Mouse (Mus musculus) heart, adult 8-10 months (tissue): ENCODE measurements at regions not wholly inside any gene's neighbourhood (a gene's known extent, or its start where the extent isn't known, plus 50 kb on each side); places are given as distances from the start of the nearest gene placed in this dataset.

ENCODE experiments used
- DNase-seq: peaks from one replicate; pipeline ENCODE4 v3.0.0; 2022; ENCODE audit warnings: low spot score

DNA sequence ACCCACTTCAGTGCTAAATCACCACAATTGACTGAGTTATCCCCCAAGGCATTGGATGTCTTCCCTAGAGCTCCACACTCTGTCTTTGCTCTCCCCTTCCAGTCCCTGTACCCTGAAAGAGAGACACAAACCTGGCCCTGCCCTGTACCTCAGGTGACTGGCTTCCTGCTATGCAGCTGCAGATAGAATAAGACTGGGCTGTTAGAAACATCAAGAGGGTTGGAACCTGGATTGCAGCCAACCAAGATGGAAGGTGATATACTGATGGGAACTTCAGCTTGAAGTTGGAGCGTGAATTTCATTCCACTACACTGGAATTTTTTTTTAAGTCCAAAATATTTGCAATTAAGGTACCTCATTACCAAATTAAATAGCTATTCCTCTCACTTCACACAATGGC is 379.0 kb upstream of the Mgmt start:
- DNase-seq = no peak

DNA sequence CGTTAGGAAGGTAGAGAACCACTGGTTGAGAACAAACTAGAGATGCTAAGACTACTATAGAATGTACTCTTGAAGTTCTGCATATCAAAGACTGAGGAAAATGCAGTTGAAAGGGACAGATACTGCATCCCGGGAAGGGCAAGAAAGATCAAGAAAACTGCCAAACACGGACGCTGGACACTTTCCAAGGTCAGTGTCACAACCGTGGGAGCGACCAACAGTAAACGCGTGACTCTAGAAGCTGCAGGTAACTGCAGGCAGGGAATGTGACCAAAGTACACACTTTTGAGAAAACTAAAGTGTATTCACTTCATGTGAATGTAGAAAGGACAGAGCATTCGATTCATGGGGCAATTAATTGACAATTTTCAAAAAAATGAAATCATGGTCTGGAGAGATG is 368.6 kb upstream of the Mgmt start:
- no peak for DNase-seq

DNA sequence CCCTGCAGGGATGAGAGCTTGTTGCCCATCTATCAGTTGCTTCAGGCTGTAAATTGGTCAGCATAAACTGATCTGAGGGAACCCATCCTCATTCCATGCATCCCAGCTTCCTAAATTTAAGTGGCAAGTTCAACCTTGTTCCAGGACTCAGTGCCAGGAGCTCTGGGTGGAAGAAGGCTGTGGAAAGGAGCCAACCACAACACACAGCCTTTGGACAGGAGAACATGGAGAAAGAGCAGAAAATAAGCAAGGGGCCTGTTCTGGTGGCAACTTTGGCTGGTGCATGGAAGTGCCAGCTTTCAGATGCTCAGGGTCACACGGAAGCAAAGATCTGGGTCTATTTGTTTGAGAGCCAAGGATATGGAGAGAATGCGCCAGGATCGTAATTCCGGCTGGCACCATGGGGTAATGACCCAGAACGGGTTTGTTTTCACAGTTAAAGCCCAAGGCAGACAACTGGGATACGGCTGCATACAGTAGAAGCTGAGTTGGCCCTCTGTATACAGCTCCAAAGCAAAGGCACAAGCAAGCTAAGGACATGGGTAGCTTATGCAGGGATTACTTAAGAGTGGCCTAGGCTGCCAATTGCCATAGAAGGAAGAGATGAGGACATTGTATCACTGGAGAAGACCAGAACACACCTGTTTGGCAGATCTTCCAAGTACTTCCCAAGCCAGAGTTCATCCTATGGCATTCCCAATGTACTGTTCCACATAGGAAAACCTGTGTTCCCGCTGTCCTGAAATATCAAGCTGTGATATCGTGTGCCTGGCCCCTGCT is 364.2 kb upstream of the Mgmt start:
- no peak for DNase-seq

DNA sequence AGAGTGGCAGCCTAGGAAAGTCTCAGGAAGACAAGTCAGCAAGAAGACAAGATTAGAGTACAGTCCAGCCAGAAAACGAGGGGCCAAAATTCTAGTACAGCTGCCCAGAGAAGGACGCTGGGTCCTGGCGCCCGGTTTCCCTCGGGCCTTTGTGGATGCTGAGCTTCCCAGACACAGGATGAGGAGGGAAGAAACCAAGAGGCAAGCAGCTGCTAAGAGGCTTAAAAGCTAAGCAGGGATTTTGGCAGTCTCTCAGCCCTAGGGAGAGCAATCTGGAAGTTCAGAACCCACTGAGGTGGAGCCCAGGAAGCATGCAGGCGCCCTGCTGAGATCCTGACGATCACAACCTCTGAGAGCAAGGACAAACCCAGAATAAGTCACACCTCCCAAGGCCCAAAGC is 363.1 kb upstream of the Mgmt start:
- peak; percentile 10 for DNase-seq

DNA sequence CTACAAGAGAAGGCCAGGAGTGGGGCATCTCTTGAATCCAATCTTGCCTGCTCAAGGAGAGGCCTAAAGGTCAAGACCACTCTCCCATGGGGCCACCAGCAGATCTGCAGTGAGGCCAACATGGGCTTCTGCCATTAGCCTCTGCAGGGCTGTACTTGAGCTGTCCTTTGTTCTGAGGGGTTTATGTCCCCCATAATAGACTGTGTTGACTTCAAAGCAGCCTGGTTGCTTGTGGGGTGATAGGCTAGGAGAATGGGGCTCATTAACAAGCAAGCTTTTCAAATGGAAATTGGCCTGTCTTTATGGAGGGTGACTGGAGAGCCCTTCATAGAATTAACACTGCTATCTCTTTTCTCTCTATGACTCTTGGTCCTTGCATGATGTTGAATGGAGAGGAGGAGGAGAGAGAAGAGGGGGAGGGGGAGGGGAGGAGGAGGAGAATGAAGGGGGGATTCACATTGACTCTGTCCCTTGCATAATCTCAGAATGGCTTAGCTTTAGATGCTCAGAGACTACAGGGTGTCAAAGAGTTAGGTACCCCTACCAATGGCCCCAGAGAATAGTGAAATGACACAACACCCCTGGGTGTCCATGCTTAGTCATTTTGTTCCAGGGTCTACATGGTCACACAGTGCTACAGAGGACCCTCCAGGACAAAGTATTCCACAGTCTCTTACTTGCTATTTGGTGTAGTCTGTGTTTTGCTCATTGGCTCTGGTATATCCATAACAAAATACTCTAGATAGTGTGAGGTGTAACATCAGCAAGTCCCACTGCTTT is 352.3 kb upstream of the Mgmt start:
- DNase-seq = no peak

DNA sequence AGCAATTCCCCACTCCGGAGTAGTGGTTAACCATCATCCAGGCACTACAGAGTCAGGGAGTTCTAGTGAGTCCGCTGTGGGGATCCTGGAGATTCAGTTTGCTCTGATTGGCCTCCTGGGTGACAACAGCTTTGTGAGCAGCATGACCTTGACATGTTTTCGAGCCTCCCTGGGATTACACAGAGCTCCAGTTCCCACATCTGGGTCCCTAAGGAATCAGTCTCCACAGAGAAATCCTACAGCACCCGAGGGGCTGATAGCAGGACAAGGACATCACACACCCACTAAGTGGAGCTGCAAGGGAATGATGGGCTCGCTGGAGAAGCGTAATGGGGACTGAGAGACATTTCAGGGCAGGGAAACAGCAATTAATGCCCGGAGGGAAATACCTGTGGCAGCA is 351.5 kb upstream of the Mgmt start:
- DNase-seq = no peak

DNA sequence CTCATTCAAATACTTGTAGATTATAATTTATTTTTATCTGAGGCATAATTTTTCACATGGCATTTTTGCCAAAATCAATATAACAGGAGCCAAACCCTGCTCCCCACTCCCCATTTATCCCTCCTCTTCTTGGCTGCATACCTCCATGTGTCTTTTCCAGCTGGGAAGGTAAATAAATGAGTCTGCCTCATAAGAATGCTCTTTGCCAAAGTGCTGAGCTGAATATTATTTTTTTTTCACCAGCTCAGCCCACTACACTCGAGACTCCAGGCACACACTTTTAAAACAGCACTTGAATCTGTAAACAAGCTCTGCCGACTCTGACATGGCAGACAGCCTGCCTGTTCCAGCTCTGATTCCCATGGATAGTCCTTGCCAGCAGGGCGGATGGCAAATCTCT is 346.6 kb upstream of the Mgmt start:
- DNase-seq = no peak

DNA sequence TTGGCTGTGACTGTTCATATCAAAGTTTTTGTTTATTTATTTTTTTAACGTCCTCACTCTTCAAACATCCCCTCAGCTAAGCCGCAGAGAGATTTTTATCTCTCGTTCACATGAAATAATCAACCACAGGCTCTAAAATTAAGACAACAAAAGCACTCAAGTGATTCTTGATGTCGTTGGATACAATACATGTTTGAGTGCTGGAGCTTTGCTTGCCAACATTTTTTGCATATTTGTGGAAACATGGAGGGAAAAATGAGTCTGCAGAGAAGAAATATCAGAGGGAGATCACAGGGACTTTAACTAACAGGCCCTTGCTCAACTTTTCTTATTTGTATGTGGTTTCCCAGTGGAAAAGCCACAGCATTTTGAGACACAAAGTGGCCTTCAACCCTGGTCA is 338.0 kb upstream of the Mgmt start:
- no peak for DNase-seq

DNA sequence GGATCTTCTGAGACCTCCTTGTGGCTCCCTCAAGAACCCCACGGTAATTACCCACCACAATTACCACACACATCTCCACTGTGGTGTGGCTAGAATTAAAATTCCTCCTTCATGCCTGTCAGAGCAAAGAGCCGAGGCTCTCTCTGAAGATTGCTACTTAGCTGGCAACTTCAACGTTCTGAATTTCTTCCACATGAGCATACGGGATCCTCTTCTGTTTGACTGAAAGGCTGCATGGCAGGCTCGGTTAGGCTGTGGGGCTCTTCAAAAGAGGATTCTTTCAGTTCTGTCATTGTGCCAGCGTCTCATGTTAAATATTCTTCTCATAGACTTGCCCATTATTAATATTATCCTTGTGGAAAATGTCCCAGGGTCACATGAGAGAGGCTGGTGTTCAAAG is 334.9 kb upstream of the Mgmt start:
- no peak for DNase-seq

DNA sequence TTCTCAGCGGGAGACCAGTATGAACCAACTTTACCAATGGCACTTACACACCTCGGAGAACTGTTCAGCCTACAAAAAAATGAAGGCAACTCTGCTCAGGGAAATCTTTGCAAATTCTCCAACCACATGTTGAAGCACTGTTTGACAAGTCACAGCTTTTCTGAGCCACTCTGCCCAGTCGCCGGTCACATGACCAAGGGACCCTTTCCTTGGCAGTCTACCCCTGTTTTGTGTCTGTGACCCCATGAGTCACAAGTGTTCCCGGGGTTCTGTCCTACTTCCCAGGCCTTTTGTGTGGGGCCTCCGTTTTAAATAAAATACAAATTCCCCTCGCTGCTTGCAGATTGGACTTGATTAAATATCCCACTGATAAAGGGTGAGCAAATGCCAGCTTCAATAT is 323.5 kb upstream of the Mgmt start:
- peak; percentile 11 for DNase-seq

DNA sequence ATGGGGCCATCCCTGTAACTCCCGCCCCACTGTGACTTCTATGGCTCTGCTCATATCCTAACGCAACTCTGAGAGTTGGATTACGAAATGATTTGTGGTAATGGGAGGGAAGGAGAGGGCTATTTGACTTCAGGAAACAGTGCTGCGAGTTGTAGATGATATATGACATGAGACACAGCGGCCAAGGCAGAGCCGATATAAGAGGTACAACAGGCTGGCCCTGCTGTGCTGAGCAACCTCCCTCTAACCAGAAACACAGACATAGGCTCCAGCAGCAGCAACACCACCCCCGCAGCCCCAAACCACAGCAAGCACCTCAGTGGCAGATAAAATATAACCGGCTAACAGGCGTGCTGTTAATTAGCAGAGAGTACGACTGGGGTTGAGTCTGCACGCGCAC is 312.5 kb upstream of the Mgmt start:
- no peak for DNase-seq

DNA sequence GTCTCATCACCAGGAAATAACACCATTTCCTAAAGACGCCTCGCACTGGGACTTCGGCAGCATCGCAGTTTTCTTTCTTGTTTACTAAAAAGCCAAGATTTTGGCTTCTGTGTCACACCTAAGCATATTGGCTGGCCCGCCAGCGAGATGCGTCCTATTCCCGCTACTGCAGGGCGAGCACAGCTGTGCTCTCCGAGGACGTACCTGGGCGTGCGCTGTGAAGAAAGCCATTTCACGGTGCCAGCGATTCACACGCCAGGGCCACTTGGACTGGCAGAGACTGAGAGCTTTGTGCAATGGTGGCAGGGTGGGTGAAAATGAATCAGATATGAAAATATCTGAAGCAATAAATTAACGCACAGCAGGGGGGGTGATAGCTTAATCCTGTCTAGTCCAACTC is 310.1 kb upstream of the Mgmt start:
- DNase-seq = no peak

DNA sequence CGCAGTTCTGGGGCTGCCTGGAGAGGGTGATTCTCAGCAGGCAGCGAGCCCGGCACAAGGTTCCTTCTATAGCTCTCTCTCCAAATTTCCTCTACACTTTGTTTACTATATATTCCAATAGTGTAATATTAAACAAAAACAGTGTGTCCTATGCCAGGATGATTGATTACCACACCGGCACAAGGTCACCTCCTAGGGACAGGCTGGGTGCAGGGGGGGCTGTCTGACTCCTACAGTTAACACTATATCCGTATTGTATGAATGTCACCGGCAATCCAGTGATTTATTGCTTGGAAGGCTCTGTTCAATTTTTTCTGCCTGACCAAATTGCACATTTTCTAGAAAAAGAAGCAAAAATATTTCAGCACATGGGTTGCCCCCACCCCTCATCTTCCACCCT is 305.9 kb upstream of the Mgmt start:
- DNase-seq = no peak

DNA sequence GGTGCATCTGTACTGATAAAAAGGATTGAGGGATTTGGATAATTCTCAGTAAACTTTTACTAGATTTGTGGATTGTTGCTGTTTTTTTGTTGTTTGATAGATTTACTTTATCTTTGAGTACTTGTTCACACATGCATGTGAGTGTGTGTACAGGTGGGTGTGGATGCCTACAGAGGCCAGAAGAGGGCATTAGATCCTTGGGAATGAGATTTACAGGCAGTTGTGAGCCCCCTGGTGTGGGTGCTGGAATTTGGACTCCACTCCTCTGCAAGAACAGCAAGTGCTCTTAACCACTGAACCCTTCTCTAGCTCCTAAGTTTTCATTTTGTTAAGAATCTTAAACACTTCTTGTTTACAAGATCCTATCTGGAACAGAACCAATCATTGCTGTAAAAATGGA is 303.5 kb upstream of the Mgmt start:
- no peak for DNase-seq

DNA sequence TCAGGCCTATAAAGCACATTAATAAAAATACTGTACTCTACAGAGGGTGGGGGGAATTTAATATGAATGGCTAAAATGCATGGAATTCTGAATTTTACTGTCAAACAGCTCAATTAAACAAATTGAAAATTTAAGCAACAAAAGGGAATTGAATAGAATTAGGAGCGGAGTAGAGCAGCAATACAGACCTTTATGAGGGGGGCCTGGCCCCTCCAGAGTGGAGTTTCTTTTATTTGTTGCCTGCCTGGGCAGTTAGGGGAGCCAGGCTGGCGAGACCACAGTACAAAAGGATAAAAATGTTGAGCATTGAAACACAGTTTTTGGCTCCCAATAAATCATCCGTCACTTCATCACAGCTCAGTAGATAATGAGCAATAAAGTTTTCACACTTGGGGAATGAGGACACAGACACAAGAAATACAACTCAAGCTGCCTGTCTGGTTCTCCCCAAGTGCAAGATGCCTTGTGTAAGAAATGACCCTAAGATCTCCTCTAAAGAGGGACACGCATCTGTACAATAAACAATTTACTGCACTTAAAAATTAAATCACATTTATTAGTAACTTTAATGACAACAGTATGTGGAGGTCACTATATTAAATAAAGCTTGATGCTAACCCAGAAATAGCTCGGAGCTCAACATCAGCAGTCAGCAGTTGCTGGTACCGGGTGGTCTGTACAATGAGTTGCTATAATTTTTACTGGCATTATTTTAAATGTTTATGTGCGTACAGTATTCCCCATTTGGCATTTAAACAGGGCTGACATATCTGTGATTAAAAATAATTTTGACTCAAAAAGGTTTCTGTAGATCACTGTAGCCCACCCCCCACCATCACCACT is 286.9 kb upstream of the Mgmt start:
- DNase-seq = no peak

DNA sequence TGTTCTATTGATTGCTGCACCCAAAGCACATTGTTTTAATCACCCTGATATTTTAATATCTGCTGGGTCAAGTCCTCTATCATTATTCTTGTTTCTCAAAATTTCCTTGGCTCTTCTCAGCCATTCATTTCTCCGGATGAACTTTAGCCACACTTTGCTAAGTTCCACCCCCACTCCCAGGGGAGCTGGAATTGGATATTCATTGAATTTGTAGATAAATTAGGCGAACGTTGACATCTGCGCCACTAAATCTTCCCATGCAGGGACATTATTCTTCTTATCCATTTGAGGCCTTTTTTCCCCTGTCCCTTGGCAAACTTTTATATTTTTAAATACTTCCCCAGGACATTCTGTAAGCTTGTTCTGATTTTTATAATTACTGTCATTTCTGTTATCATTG is 280.9 kb upstream of the Mgmt start:
- DNase-seq = peak; percentile 80

DNA sequence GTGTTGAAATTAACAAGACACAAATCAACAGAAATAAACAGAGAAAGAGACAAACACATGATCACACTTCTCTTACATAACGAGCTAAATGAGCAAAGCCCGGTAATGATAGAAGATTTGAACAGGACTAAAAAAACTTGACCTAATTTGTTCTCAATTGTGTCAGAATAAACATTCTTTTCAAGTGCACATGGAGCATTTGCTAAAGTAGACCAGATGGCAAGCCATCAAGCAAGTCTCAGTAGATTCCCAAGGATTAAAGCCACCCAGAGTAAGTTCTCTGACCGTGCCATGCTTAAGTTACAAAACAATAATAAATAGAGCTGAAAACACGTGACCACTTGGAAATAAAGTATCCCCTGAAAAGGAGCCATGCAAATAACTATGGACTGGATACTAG is 269.9 kb upstream of the Mgmt start:
- no peak for DNase-seq

DNA sequence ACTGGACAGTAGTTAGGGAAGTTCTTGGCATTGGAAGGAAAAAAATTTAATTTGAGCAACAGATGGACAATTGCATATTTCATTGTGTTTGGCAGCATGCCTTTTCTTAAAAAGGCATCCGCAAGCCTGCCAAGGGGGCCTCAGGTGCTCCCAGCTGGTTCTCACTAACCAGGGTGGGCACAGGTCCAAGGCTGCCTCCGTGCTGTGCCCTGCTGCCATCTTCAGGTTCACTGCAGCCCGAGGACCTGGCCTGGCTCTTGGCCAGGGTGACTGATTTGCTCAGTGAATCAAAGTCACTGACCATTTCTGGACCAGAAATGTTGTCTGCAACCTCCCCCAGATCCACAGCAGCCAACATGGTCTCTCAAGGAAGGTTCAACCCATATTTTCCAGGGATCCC is 263.3 kb upstream of the Mgmt start:
- no peak for DNase-seq

DNA sequence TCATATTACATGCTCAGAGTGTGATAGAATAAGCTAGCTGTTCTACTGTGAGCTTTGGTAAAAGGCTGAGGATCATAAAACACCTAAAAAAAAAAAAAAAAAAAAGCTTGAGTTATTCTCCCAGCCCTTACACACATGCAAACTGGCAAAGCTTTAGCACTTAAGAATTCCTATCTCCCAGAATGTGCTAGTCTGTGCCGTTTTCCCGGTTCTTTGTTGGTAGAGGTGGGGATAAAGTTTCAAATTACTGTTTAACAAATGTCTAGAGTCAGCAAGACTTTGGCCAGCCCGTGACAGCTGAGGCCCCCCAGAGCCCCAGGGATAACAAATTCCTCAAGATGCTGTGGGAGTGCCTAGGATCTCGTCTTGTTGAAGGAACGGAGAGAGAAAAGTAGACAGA is 254.3 kb upstream of the Mgmt start:
- DNase-seq = no peak

DNA sequence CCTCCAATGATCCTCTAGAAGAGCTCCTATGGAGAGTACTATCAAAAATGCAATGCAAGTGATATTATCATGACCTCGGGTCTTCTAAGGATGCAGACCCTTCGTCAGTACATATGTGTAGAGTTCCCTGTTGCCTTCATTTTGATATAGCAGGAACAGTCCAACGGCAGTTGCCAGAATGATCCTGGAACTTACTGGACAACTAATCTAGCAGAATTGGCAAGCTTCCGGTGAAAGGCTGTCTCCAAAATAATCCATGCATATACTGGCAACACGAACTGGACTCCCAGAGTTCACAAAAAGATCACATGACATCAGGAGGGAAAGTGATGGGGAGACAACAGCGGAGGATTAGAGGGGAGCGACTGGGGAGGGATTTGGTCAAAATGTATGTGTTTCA is 253.6 kb upstream of the Mgmt start:
- DNase-seq = no peak

DNA sequence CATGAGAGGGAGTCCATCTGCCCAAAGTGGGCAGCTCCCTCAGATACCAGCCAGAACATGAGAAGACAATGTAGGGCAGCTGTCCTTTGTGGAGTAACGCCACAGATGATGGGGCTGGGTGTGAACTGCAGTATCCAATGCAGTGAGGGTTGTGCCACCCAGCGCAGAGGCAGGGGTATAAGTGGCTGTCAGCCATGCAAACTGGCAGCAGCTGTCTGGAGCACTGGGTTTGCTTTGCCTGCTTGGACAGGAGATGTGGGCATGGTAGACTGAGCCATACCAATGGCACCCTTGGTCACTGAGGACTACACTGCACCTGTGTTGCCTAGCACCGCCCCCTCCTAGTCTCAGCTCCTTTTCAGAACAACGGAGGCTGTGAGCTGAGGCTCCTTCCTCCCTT is 244.6 kb upstream of the Mgmt start:
- no peak for DNase-seq

DNA sequence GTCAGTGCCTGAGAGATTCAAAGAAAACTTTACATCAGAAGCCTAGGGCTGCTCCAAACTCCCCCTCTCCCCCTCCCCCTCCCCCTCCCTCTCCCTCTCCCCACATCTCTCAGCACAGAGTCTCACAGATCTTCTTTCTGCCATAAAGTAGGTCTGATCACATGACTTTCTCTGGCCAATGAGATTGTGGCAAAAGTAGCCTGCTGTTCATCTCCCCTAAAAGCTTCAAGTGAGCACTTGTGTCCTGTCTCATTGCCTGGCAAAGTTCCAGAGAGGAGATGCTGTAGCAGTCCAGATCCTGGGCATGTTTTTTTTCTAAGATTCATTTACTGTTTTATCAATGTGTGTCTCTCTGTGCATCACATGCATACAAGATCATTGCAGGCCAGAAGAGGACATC is 234.5 kb upstream of the Mgmt start:
- DNase-seq = no peak

DNA sequence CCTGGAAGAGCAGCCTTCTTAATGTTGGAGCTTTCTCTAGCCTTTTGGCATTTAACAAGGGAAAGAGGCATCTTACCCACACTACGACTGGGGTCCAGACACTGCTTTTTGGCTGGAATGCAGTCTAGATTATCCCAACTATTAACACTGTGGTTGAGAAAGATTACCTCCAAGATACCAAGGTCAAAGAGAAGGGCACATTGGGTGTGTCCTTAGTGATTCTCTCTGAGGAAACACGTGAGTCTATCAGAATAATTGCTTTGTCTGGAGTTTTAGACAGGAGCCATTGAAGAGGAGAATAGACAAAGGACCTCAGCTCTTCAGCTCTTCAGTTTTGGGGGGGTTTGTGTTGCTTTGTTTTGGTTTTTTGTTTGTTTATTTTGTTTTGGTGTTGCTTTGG is 234.0 kb upstream of the Mgmt start:
- DNase-seq = no peak
